Mouse (Mus musculus): ENCODE data around the gene Efna2. TPM values are rescaled to one million over a fixed set of nuclear protein-coding genes. Genes with fewer than 3 reads are reported as not detected.

Efna2 gene
- polyA plus RNA-seq, 1 experiment from 2014 or later = 42.3 TPM

DNA sequence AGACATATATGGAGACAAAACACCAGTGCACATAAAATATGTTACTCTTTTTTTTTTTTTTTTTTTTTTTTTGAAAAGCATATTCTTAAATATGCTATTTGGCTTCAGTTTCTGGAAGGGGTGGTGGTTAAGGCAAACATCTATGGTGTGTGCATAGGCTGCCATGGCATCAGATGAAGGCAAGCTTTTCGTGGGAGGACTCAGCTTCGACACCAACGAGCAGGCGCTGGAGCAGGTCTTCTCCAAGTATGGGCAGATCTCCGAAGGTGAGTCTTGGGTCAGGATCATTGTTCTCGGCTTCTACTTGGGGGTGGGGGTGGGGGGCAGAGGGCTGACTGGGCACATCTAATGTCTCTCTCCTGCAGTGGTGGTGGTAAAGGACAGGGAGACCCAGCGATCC is 9.6 kb upstream of the Efna2 start:
- no peak overlapping the region for H3K9ac ChIP-seq (replicated peaks; ENCODE audit: low read length)
- ATAC-seq (replicated peaks; ENCODE audit: insufficient number of reproducible peaks, low FRiP score, low TSS enrichment, low read depth) = no peak
- peaks cover 2% of the 10 kb centered on the region for H3K4me1 ChIP-seq (ENCODE audit: control insufficient read depth, insufficient read depth, low read length)
- DNase-seq (ENCODE audit: low spot score) = no peak
- H3K27me3 ChIP-seq (ENCODE audit: control insufficient read depth, insufficient read depth, low read length) = no peaks in the 10 kb centered on the region
- no peak overlapping the region for H3K27ac ChIP-seq (replicated peaks; ENCODE audit: low read depth, low read length)
- 91% methylated on average over 7 of the region's 7 CpGs for WGBS
- H3K9me3 ChIP-seq (replicated peaks; ENCODE audit: control insufficient read depth, low read length) = no peaks in the 10 kb centered on the region
- no peak overlapping the region for H3K4me3 ChIP-seq (ENCODE audit: low read depth, low read length)
- no peak overlapping the region for H3K4me2 ChIP-seq (ENCODE audit: low read depth, low read length)
- peaks cover 12% of the 10 kb centered on the region for H3K36me3 ChIP-seq (replicated peaks; ENCODE audit: control insufficient read depth, insufficient read depth, low read depth, low read length)

DNA sequence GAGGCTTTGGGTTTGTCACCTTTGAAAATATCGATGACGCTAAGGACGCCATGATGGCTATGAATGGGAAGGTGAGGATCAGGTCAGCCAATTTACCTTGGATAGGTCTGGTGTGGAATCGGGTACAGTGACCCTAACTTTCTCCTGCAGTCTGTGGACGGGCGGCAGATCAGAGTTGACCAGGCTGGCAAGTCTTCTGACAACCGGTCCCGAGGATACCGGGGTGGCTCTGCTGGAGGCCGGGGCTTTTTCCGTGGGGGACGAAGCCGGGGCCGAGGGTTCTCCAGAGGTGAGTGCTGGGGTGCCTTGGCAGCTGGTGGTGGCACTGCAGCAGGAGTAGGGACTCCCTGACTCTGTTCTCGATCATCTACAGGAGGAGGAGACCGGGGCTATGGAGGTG is 9.2 kb upstream of the Efna2 start:
- H3K4me1 ChIP-seq (ENCODE audit: control insufficient read depth, insufficient read depth, low read length) = no peaks in the 10 kb centered on the region; the same call in none of the 2 replicates

DNA sequence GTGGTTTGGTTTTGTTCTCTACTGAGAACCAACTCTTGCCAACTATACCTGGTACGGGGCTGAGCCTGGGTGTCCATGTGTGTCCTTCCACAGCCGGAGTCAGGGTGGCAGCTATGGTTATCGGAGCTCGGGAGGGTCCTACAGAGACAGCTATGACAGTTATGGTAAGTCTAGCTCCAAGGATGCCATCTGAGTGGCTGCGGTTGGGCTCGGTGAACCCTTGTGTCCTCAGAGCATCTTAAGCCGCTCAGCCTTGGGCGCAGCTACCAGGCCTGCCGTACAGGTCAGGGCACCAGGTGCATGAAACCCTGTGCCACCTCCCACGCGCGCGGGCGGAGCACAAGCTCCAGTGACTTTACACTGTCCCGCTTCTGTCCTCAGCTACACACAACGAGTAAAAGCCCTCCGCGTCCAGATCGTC is 8.7 kb upstream of the Efna2 start:
- Histone ChIP-seq H3K9me3 (replicated peaks; ENCODE audit: control insufficient read depth, low read length) (no peaks in the 10 kb centered on the region), H3K4me3 (ENCODE audit: low read depth, low read length) (no peak overlapping the region), H3K4me2 (ENCODE audit: low read depth, low read length) (no peak overlapping the region), H3K27me3 (ENCODE audit: control insufficient read depth, insufficient read depth, low read length) (no peaks in the 10 kb centered on the region), H3K27ac (replicated peaks; ENCODE audit: low read depth, low read length) (no peak overlapping the region), H3K9ac (replicated peaks; ENCODE audit: low read length) (no peak overlapping the region), H3K4me1 (ENCODE audit: control insufficient read depth, insufficient read depth, low read length) (no peaks in the 10 kb centered on the region; the same call in none of the 2 replicates), H3K36me3 (replicated peaks; ENCODE audit: control insufficient read depth, insufficient read depth, low read depth, low read length) (peaks cover 12% of the 10 kb centered on the region)
- 94% methylated on average over 19 of the region's 19 CpGs for WGBS
- ATAC-seq (replicated peaks; ENCODE audit: insufficient number of reproducible peaks, low FRiP score, low TSS enrichment, low read depth) = no peak
- DNase-seq (ENCODE audit: low spot score) = no peak

More for the DNA sequence above, 9.2 kb upstream of the Efna2 start:
- H3K9ac ChIP-seq (replicated peaks; ENCODE audit: low read length) = no peak overlapping the region
- ATAC-seq (replicated peaks; ENCODE audit: insufficient number of reproducible peaks, low FRiP score, low TSS enrichment, low read depth) (no peak), DNase-seq (ENCODE audit: low spot score) (no peak)
- H3K9me3 ChIP-seq (replicated peaks; ENCODE audit: control insufficient read depth, low read length) = no peaks in the 10 kb centered on the region
- no peak overlapping the region for H3K4me3 ChIP-seq (ENCODE audit: low read depth, low read length)
- WGBS = 97% methylated on average over 16 of the region's 16 CpGs
- no peak overlapping the region for H3K4me2 ChIP-seq (ENCODE audit: low read depth, low read length)
- peaks cover 12% of the 10 kb centered on the region for H3K36me3 ChIP-seq (replicated peaks; ENCODE audit: control insufficient read depth, insufficient read depth, low read depth, low read length)
- no peaks in the 10 kb centered on the region for H3K27me3 ChIP-seq (ENCODE audit: control insufficient read depth, insufficient read depth, low read length)
- no peak overlapping the region for H3K27ac ChIP-seq (replicated peaks; ENCODE audit: low read depth, low read length)

- DNase-seq (ENCODE audit: low spot score) (no peak), ATAC-seq (replicated peaks; ENCODE audit: insufficient number of reproducible peaks, low FRiP score, low TSS enrichment, low read depth) (no peak)
- WGBS = 88% methylated on average over 15 of the region's 15 CpGs
- H3K27ac ChIP-seq (replicated peaks; ENCODE audit: low read depth, low read length) = no peak overlapping the region
- H3K36me3 ChIP-seq (replicated peaks; ENCODE audit: control insufficient read depth, insufficient read depth, low read depth, low read length) = peaks cover 12% of the 10 kb centered on the region
- no peaks in the 10 kb centered on the region; the same call in none of the 2 replicates for H3K4me1 ChIP-seq (ENCODE audit: control insufficient read depth, insufficient read depth, low read length)
- no peaks in the 10 kb centered on the region for H3K9me3 ChIP-seq (replicated peaks; ENCODE audit: control insufficient read depth, low read length)
- no peak overlapping the region; the same call in 1 of the 2 replicates for H3K9ac ChIP-seq (replicated peaks; ENCODE audit: low read length)
- H3K4me2 ChIP-seq (ENCODE audit: low read depth, low read length) = no peak overlapping the region
- no peaks in the 10 kb centered on the region for H3K27me3 ChIP-seq (ENCODE audit: control insufficient read depth, insufficient read depth, low read length)
- no peak overlapping the region for H3K4me3 ChIP-seq (ENCODE audit: low read depth, low read length)
Observed at GRCm38 (mm10) chr10:80171252-80171651, 8.0 kb upstream of the Efna2 start.

GRCm38 (mm10) chr10:80171760-80172526 is 7.3 kb upstream of the Efna2 start:
- peaks cover 12% of the 10 kb centered on the region for H3K36me3 ChIP-seq (replicated peaks; ENCODE audit: control insufficient read depth, insufficient read depth, low read depth, low read length)
- H3K27me3 ChIP-seq (ENCODE audit: control insufficient read depth, insufficient read depth, low read length) = no peaks in the 10 kb centered on the region
- H3K9ac ChIP-seq (replicated peaks; ENCODE audit: low read length) = no peak overlapping the region; the same call in 1 of the 2 replicates
- no peak overlapping the region for H3K27ac ChIP-seq (replicated peaks; ENCODE audit: low read depth, low read length)
- H3K9me3 ChIP-seq (replicated peaks; ENCODE audit: control insufficient read depth, low read length) = no peaks in the 10 kb centered on the region
- no peaks in the 10 kb centered on the region; the same call in none of the 2 replicates for H3K4me1 ChIP-seq (ENCODE audit: control insufficient read depth, insufficient read depth, low read length)
- DNase-seq (ENCODE audit: low spot score) (no peak), ATAC-seq (replicated peaks; ENCODE audit: insufficient number of reproducible peaks, low FRiP score, low TSS enrichment, low read depth) (no peak)
- H3K4me3 ChIP-seq (ENCODE audit: low read depth, low read length) = no peak overlapping the region
- H3K4me2 ChIP-seq (ENCODE audit: low read depth, low read length) = no peak overlapping the region; the same call in 1 of the 2 replicates
- 86% methylated on average over 43 of the region's 45 CpGs for WGBS

DNA sequence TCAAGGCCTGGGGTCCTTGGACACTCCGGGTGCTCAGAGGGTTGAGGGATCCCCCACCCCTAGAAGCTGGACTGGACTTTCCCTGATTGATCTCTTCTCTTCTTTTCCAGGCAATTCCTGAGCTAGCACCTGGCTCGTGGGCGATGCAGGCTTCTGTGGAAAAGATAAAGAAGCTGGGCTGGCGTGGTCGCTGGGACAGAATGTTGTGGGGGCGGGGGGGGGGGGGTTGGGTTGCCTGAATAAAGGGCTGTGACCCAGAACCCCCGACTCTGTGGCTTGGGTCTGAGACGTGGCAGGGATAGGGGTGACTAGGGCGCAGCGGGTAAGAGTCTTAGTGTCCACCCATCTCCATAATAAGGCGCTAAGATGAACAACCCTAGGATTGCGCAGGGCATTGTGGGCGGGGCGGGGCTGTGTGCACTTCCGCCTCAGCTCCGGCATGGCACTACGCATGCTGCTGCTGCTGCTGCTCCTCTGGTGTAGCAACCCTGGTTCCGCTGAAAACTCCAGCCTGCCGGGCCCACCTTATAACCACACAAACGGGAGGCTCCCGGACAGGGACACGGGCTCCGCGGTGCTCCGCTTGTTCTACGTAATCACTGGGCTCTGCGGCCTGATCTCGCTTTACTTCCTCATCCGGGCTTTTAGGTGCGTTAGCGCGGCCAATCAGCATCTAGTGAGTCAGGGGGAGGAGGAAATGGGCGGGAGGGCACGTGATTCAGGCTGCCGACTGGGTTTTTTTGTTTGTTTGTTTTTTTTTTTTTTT is 6.6 kb upstream of the Efna2 start, which contains the start of gene 1600002K03Rik:
Gene 1600002K03Rik (plus strand): TSS at position 418 of the 766 bp plus-strand sequence.
- DNase-seq (ENCODE audit: low spot score) (peak; percentile 92), ATAC-seq (replicated peaks; ENCODE audit: insufficient number of reproducible peaks, low FRiP score, low TSS enrichment, low read depth) (peak; percentile 51)
- 9% methylated on average over 34 of the region's 35 CpGs for WGBS
- Histone ChIP-seq H3K4me1 (ENCODE audit: control insufficient read depth, insufficient read depth, low read length) (no peaks in the 10 kb centered on the region; the same call in 1 of the 2 replicates), H3K36me3 (replicated peaks; ENCODE audit: control insufficient read depth, insufficient read depth, low read depth, low read length) (peaks cover 12% of the 10 kb centered on the region), H3K27ac (replicated peaks; ENCODE audit: low read depth, low read length) (peak within 1 kb of the TSS; percentile 41; the same call in 1 of the 2 replicates), H3K4me2 (ENCODE audit: low read depth, low read length) (peak within 1 kb of the TSS; percentile 81), H3K9ac (replicated peaks; ENCODE audit: low read length) (peak within 1 kb of the TSS; percentile 68), H3K9me3 (replicated peaks; ENCODE audit: control insufficient read depth, low read length) (no peaks in the 10 kb centered on the region), H3K4me3 (ENCODE audit: low read depth, low read length) (peak within 1 kb of the TSS; percentile 48), H3K27me3 (ENCODE audit: control insufficient read depth, insufficient read depth, low read length) (no peaks in the 10 kb centered on the region)

- H3K4me3 ChIP-seq (ENCODE audit: low read depth, low read length) = peak overlapping the region; percentile 48
- H3K4me1 ChIP-seq (ENCODE audit: control insufficient read depth, insufficient read depth, low read length) = no peaks in the 10 kb centered on the region; the same call in 1 of the 2 replicates
- H3K9me3 ChIP-seq (replicated peaks; ENCODE audit: control insufficient read depth, low read length) = no peaks in the 10 kb centered on the region
- WGBS = 14% methylated on average over 11 of the region's 11 CpGs
- H3K27ac ChIP-seq (replicated peaks; ENCODE audit: low read depth, low read length) = peak overlapping the region; percentile 41; the same call in 1 of the 2 replicates
- ATAC-seq (replicated peaks; ENCODE audit: insufficient number of reproducible peaks, low FRiP score, low TSS enrichment, low read depth) = no peak
- H3K36me3 ChIP-seq (replicated peaks; ENCODE audit: control insufficient read depth, insufficient read depth, low read depth, low read length) = peaks cover 12% of the 10 kb centered on the region
- DNase-seq (ENCODE audit: low spot score) = no peak
- H3K4me2 ChIP-seq (ENCODE audit: low read depth, low read length) = peak overlapping the region; percentile 81
- no peaks in the 10 kb centered on the region for H3K27me3 ChIP-seq (ENCODE audit: control insufficient read depth, insufficient read depth, low read length)
- peak overlapping the region; percentile 7; the same call in 1 of the 2 replicates for H3K9ac ChIP-seq (replicated peaks; ENCODE audit: low read length)
Observed at GRCm38 (mm10) chr10:80173358-80173757, 5.9 kb upstream of the Efna2 start.

Data from embryonic facial prominence, embryonic 11.5 days (tissue).